Mouse (Mus musculus): ENCODE data around the gene Wbp2.
"Not testable (repeated sequence)": the region's sequence is repeated elsewhere in the genome, so short reads cannot be mapped to it uniquely, and the experiment has no call there.

Wbp2 gene

GRCm38 (mm10) chr11:116109441-116110081 lies 22.8 kb upstream of the Wbp2 start:
- no peak for DNase-seq (ENCODE audit: low spot score in 2 of 2)

DNA sequence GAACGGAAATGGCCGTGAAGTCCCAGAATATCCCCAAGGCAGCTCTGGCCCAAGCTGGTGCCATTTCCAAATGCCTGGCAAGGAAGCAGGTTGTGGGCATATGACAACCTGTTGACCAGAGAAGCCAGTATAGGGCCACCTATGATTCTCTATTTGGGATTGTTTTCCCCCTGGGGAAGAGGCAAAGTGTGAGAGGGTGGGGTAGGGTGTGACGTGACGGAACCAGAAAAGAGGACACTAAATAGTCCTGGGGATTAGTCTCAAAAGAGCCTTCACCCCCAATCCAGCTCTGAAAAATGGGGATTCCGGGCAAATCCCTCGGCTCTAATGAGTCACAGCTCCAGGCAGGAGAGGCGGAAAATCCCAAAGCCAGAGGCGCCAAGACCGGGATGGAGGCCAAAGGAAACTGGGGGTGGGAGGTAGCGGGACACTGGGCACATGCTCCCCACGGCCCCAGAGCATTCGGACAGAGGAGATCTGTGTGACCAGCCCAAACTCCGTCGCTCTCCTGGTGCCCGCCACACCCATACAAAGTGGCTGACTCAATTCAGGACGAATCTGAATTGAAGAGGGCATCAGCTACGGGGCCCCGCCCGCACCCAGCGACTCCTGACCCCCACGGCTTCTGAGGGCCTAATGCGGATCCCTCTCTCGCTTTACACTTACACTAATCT lies 21.8 kb upstream of the Wbp2 start:
- DNase-seq (ENCODE audit: low spot score in 2 of 2), result no peak

- no peak for DNase-seq (ENCODE audit: low spot score in 2 of 2)
Measured at GRCm38 (mm10) chr11:116107777-116108285, 21.0 kb upstream of the Wbp2 start.

GRCm38 (mm10) chr11:116106963-116107776 lies 20.4 kb upstream of the Wbp2 start:
- DNase-seq (ENCODE audit: low spot score in 2 of 2), result no peak

- no peak for DNase-seq (ENCODE audit: low spot score in 2 of 2)
Measured at GRCm38 (mm10) chr11:116106154-116106962, 19.6 kb upstream of the Wbp2 start.

DNA sequence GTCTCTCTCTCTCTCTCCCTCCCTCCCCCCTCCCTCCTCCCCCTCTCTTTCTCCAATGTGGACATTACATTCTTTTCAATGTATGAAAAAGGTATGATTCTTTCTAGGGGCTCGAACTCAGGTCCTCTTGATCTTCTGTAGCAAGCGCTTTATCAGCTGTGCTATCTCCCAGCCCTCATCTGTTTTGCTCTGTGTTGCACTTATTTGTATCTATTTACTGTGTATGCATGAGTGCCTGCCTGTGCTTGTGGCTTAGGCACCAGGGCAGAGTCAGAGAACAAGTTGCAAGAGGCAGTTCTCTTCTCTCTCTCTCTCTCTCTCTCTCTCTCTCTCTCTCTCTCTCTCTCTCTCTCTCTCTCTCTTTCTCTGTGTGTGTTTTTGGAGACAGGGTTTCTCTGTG lies 18.3 kb upstream of the Wbp2 start:
- DNase-seq (ENCODE audit: low spot score in 2 of 2), result no peak

GRCm38 (mm10) chr11:116104006-116104646 lies 17.3 kb upstream of the Wbp2 start:
- no peak for DNase-seq (ENCODE audit: low spot score in 2 of 2)

- DNase-seq (ENCODE audit: low spot score in 2 of 2), result no peak
Measured at GRCm38 (mm10) chr11:116103572-116103971, 16.8 kb upstream of the Wbp2 start.

DNA sequence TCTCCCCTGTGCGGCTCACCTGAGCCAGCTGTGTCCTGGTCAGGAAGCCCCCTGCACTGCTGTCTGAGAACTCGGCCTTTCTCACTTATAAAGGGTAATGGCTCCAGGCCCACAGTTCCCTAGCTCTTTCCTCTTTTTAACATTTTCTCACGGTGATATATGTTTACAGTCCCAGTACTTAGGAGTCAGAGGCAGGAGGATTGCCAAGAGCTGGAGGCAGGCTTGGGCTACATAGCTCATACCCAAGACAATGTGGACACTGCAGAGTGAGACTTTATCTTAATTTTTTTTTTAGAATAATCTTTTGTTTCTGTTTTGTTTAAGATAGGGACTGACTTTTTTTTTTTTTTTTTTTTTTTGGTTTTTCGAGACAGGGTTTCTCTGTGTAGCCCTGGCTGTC lies 15.7 kb upstream of the Wbp2 start:
- no peak for DNase-seq (ENCODE audit: low spot score in 2 of 2)

GRCm38 (mm10) chr11:116101931-116102381 lies 15.2 kb upstream of the Wbp2 start:
- DNase-seq (ENCODE audit: low spot score in 2 of 2), result no peak

GRCm38 (mm10) chr11:116100839-116101238 lies 14.0 kb upstream of the Wbp2 start:
- DNase-seq (ENCODE audit: low spot score in 2 of 2), result no peak

GRCm38 (mm10) chr11:116100385-116100784 lies 13.6 kb upstream of the Wbp2 start:
- DNase-seq (ENCODE audit: low spot score in 2 of 2), result no peak

- no peak for DNase-seq (ENCODE audit: low spot score in 2 of 2)
Measured at GRCm38 (mm10) chr11:116099462-116099861, 12.7 kb upstream of the Wbp2 start.

DNA sequence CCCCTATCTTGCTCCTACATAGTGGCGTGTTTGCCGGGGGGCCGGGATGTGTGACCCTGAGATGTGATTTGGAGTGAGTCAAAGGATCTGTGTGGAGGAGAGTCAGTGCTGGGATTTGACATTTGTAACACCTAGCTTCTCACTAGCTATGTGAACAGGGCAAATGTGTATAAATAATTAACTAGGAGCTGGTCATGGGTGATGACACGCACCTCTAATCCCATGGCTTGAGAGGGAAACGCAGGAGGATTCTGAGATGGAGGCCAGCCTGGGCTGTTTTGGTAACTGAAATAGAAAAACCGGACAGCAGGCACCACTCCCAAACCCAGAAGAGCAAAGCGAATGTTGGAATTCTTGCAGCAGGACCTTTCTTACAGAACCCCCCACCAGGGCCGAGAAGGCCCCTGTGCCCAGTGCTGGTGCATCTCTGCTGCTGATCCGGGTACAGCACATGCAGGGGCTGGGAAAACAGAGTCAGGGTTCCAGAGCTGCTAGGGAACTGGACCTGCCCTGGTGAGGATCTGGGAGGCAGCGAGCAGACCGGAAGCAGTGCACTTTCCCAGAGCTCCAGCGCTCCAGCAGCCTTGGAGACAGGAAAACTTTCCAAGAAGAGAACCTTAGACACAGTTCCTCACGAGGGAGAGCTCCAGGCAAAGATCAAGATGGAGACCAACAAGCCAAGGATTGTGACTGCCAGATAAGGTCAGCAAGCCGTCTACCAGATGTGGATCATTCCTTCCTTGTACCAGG lies 12.1 kb upstream of the Wbp2 start:
- DNase-seq (ENCODE audit: low spot score in 2 of 2), result no peak

- DNase-seq (ENCODE audit: low spot score in 2 of 2), result no peak
Measured at GRCm38 (mm10) chr11:116096213-116097108, 9.7 kb upstream of the Wbp2 start.

GRCm38 (mm10) chr11:116095573-116095972 lies 8.8 kb upstream of the Wbp2 start:
- DNase-seq (ENCODE audit: low spot score in 2 of 2), result no peak

DNA sequence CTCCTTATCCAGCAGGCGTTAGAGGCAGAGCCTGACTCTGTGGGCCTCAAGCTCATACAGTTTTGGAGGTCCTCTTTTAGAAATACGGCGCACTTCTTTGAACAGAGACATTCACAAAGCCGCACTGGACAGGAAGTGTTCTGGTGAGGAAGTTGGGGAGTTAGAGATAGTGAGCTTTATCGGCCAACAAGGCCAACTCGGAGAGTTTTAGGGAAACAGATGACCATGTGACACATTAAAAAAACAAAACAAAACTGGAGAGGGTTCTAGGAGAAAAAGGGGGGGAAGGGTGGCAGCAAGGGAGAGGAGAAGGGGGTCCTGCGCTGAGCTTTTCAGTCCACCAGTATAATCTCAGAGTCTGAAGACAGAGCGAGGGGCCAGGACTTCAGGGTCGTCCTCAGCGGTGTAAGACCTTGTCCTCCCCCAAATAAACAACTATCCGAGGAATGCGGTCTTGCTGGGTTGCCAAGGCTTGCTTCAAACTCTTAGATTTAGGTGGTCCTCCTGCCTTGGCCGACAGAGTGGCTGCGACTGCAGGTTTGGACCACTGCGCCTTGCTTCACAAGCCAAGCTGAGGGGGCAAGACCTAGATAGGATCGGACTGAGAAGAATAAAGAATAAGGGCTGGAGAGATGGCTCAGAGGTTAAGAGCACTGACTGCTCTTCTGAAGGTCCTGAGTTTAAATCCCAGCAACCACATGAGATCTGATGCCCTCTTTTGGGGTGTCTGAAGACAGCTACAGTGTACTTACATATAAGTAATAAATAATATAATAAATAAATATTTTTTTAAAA lies 7.2 kb upstream of the Wbp2 start:
- no peak for DNase-seq (ENCODE audit: low spot score in 2 of 2)

- not testable (repeated sequence) for DNase-seq (ENCODE audit: low spot score in 2 of 2)
Measured at GRCm38 (mm10) chr11:116092959-116093358, 6.2 kb upstream of the Wbp2 start.

DNA sequence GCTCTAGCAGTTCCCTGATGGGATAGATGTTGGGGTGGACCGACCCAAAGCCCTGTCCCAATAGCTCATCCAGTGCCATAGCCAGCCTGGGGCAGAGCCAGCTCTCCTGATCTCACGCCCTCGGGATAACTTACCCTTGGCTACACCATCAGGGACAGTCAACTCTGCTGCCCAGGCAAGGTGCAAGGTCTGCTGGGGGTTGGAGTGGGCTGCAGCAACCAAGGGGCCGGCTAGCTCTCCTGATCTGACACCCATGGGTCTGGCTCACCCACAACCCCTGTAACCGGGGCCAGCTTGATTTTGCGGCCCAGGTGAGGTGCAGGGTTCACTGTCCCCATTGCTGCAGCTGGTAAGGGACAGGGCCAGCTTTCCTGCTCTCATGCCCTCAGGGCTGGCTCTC lies 4.8 kb upstream of the Wbp2 start:
- no peak for DNase-seq (ENCODE audit: low spot score in 2 of 2)

All from frontal cortex, postnatal 14 days (tissue).